Mouse (Mus musculus) testis, postnatal 14 days (tissue): ENCODE data around the gene Rorc.
A peak's percentile ranks its signal among the peaks of the same experiment; 100 is the strongest.

Experiments used
- DNase-seq: peaks from one replicate; pipeline ENCODE4 v3.0.0; 2021; ENCODE audit warnings: low spot score

The Rorc gene

DNA sequence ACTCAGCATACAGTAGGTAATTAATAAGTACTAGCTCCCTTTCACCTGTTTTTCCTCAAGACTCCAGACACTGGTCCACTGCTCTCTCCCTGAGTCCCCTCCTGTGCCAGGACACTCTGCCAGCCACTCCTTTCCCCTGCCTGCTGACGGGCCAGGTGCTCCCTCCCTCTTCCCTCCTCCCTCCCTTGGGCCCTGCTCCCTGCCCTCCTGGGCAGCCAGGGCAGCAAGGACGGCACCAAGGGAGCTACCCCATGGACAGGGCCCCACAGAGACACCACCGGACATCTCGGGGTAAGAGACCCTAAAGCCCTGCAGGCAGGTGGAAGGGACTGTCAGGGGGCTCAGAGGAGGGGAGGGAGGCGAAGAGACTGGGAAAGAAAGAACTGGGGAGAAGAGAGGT lies at the start of gene Rorc:
Gene Rorc (plus strand): TSS at position 154 of the 400 bp plus-strand sequence.
- peak; percentile 48 for DNase-seq

DNA sequence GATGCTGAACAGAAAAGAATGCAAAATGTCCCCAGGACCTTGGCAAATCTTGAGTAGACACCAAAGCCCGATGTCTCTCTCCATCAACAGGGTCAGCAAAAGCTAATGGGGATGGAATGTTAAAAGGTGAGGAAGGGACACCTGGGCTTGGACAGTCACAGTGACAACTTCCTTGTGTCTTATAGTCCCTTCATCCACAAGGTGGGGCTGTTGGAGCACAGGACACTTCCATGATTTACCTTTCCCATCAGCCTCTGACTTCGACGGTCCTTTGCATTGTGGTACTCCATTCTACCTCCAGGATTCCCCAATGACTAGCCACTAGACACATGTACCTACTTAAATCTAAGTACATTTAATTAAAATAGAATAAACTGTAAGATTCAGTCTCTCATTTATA lies 43.9 kb upstream of the Rorc start:
- no peak for DNase-seq

- DNase-seq: no peak
Measured at GRCm38 (mm10) chr3:94334442-94334841, 38.2 kb upstream of the Rorc start.

DNA sequence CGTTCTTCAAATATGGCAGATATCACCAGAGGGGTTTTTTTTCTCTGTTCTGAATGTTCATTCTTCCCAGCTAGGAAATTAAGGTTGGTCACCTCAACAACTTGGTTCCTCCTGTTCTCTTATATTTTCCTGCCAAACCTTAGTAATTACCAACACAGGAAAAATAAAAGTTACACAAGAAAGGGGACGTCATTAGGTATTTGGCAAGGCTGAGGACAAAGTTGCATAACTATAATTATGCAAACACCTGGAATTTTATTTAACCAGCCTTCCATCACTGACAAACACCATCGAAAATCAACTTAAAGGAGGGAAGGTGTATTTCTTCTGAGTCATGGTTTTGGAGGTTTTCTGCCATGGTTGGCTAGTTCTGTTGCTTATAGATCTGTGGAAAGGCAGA lies 34.1 kb upstream of the Rorc start:
- no peak for DNase-seq

DNA sequence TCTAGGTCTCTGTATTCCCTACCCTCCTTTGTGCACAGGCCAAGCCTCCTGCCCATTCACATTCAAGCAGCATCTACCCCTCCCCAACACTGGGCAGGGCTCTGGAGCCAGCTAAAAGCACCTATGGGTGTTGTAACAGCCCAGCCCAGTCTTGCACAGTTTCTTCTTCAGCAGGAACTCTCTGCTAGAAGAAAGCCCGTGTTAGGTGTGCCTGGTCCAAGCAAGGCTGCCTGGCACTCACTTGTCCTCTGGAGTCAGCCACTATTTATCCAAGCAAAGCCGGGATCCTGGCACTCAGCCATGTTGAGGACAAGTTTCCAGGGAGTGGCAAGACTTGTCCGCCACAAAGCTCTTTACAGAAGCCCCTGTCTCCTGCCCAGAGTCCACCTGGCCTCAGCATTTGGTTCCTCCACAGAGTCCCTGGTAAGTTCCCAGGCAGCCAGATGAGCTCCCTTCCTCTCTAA lies 30.6 kb upstream of the Rorc start, which contains the start of gene Them5:
Gene Them5 (plus strand): TSS at position 141 of the 464 bp plus-strand sequence.
- no peak for DNase-seq

DNA sequence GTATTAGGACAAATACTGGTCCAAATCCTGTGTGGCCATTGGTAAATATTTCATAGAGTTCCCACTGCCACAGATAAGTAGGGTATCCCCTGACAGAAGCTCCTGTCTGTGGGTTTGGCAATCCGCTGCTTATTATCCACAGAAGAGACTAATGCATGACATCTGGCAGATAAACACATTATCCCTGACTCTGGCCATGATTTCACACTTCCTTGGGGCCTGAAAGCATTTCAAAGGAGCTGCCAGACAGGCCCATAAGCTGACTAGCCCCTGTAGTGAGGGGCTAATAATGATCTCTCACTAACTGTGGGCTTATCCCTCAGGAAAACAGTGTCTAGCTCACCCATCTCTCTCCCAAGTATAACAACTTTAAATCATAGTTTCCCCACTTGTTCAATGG lies 30.0 kb upstream of the Rorc start:
- no peak for DNase-seq

- DNase-seq: no peak
Measured at GRCm38 (mm10) chr3:94344182-94344581, 28.4 kb upstream of the Rorc start.

GRCm38 (mm10) chr3:94344897-94345296 lies 27.7 kb upstream of the Rorc start:
- no peak for DNase-seq

DNA sequence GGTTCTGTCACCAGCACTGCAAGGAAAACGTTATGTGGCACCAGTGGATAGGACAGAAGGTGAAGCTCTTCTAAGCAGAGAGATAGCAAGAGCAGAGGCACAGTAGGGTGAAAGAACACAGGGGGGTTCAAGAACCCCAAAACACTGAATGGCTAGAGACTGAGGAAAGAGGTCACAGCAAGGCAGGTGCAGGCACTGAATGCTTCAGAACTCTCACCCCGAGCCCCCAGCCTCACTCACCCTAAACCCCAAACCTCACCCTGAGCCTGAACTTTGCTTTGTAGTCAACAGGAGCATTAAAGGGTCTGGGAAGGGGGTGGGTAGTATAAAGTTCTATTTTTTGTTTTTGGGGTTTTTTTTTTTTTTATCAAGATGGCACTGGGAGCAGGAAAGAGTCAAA lies 24.4 kb upstream of the Rorc start:
- DNase-seq: no peak

DNA sequence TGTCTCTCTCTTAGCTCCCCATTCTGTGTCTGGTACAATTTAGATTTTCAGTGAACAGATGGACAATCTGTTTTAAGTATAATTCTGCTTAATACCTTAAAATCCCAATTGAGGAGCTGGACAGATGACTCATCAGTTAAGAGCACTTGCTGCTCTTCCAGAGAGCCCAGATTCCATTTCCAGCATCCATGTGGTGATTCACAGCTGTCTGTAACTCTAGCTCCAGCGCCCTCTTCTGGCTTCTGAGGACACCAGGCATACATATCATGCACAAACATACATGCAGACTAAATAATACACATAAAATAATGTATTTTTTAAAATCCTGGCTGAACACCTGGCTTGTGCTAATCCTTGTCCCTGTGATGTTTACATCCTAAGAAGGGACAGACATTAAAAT lies 11.8 kb upstream of the Rorc start:
- DNase-seq: no peak

GRCm38 (mm10) chr3:94362138-94362537 lies 10.5 kb upstream of the Rorc start, which contains the start of gene C2cd4d:
Gene C2cd4d, plus strand, starts transcription at chr3:94362438.
- DNase-seq: no peak

- peak; percentile 66 for DNase-seq
Measured at GRCm38 (mm10) chr3:94363291-94364153, 9.1 kb upstream of the Rorc start.

DNA sequence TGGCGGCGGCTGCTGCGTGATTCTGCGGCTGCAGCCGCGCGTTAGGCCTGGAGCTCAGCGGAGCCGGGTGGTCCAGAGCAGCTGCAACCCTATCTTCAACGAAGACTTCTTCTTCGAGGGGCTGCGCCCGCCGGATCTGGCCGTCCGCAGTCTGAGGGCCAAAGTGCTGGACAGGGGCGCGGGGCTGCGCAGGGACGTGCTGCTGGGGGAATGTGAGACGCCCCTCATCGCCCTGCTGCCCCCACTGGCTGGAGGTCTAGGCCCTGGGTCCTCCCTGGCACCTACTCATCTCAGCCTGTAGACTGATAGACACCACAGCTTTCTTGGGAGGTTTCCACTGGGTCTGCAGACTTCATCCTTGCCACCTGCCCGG lies 8.5 kb upstream of the Rorc start:
- DNase-seq: peak; percentile 55

DNA sequence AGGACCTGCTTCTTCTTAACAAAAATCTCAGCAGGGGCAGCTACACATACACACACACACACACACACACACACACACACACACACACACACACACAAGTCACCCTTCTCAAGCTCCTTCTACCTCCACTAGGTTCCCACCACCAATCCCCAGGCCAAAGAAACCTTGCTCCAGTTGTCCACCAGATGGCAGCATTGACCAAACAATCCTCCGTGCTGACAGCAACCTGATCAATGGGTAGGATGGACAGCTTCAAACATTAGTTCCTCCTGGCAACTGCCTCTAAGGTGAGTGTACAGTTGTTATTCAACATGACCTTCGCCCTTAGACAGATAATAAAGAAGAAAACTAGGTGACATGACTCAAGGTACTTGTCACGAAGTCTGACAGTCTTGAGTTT lies 5.8 kb upstream of the Rorc start:
- peak; percentile 53 for DNase-seq

GRCm38 (mm10) chr3:94367511-94367910 lies 5.1 kb upstream of the Rorc start:
- DNase-seq: no peak

- DNase-seq: no peak
Measured at GRCm38 (mm10) chr3:94368631-94369030, 4.0 kb upstream of the Rorc start.

DNA sequence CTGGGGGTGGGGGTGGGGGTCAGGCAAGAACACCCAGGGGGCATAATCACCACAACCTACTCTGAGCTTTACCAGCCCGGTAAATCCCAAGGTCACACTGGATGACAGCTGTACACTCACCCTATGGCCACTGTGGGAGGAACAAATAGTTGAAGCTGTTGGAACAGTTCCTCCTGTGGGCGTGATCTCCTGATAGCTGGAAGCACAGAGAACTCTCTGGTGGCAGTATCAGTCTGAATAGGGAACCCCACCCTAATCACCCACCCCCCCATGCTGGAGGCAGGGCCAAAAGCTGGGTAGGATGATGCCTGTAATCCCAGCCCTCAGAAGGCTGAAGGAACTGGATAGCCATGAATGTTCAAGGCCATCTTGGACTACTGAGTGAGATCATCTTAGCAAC lies 2.9 kb upstream of the Rorc start:
- peak; percentile 66 for DNase-seq

DNA sequence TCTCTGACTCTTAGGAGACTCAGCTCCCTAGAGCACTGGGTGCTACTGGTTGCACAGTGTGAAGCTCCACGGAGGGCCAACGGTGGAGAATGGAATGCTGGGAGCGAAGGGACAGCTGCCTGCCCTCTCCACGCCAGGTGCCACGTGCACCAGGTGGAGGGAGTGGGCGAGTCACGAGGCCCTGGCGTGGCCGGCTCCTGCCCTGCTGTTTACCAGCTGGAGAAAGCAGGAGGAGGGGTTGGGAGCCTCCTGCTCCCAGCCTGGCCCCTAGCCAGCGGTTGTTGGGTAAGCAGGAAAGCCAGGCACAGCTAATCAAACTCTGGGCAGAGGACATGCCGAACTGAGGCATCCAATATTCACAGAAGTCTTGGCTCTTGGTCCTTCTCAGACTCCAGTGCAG lies 957 bp upstream of the Rorc start:
- DNase-seq: peak; percentile 85

DNA sequence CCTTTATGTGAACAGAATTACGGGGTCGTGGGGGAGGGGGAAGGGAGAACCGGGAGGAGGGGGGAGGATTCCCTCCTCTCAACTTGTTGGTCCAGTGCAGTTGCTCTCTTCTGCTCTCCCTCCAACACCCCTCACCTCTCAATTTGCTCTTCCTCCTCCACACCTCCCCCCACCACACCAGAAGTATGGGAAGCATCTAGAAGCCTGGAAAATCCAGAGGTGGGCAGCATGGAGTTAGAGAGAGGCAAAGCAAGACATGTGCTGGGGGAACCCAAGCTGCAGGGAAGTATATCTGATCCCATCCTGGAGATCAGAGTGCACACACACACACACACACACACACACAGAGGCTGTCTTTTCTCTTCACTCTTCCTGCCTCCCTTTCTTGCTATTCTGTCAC lies 556 bp upstream of the Rorc start:
- no peak for DNase-seq

GRCm38 (mm10) chr3:94373090-94373489 lies 496 bp downstream of the Rorc start:
- DNase-seq: no peak

GRCm38 (mm10) chr3:94373597-94374011 lies 1.0 kb downstream of the Rorc start:
- peak; percentile 59 for DNase-seq

DNA sequence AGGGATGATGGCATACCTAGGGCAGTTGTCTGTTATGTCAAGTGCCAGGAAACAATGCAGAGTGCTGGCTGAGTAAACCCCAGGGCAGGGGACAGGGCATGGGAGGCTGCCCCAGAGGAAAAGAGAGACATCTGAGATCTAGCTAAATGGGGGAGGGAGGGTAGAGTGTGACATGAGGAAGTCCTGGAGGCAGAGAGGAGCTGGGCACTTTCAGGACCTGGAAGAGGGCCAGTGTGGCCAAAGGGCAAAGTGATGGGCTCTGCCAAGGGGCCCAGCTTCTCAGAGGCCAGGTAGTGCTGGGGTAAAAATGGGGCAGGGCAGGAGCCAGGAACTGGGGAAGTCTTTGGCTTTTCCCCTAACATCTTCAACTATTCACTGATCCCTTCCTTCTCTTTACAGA lies 2.0 kb downstream of the Rorc start:
- DNase-seq: no peak

DNA sequence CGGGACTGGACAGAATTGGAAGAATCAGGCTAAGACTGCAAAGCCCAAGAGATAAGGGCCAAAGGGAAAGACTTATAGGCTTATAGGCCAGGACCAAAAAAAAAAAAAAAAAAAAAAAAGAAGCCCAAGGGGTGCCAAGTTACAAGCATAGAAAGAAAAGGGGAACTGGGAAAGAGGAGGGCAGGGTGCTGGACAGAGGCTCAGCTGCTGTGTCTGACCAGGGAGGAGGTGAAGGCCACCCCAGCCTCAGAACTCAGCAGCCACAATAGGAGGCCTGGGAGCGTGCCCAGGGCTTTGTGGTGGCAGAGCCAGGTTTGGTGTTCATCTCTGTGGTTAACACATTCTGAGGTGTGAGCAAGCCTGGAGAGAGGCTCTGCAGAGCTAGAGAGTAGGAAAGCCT lies 2.6 kb downstream of the Rorc start:
- no peak for DNase-seq

GRCm38 (mm10) chr3:94375861-94376260 lies 3.3 kb downstream of the Rorc start:
- no peak for DNase-seq
